Mouse (Mus musculus) heart, postnatal 0 days (tissue): ENCODE measurements at regions not wholly inside any gene's neighbourhood (a gene's known extent, or its start where the extent isn't known, plus 50 kb on each side); places are given as distances from the start of the nearest gene placed in this dataset.

ENCODE experiments used
- ATAC-seq: fragments of 200-750 bp; cut with Nextera tagmentation; 2 replicates; pipeline ENCODE4 v1.8.0; 2017; ENCODE audit warnings: low read depth, moderate number of reproducible peaks, moderate library complexity; ENCODE audit not compliant: insufficient read depth
- DNase-seq: peaks from one replicate; pipeline ENCODE4 v3.0.0-alpha.2; 2016; ENCODE audit warnings: low spot score
- H3K27ac ChIP-seq: fragments of 300-500 bp; sonication (generic); 2 replicates; pipeline ENCODE4 v1.5.1; 2014; ENCODE audit warnings: low read depth, mild to moderate bottlenecking
- H3K27me3 ChIP-seq: fragments of 300-500 bp; sonication (generic); 2 replicates; pipeline ENCODE4 v1.6.1; 2014; ENCODE audit warnings: low read length, mixed read lengths; ENCODE audit not compliant: control insufficient read depth, insufficient read depth
- H3K36me3 ChIP-seq: fragments of 300-500 bp; sonication (generic); replicated peaks from 2 replicates; pipeline ENCODE4 v1.6.1; 2014; ENCODE audit warnings: low read length, mixed read lengths; ENCODE audit not compliant: control insufficient read depth, insufficient read depth
- H3K4me1 ChIP-seq: fragments of 300-500 bp; sonication (generic); 2 replicates; pipeline ENCODE4 v1.6.1; 2014; ENCODE audit warnings: antibody characterized with exemption; ENCODE audit not compliant: control insufficient read depth, insufficient read depth
- H3K4me2 ChIP-seq: fragments of 300-500 bp; sonication (generic); 2 replicates; pipeline ENCODE4 v1.6.1; 2014; ENCODE audit warnings: low read depth, mild to moderate bottlenecking, low read length, moderate library complexity
- H3K4me3 ChIP-seq: fragments of 300-500 bp; sonication (generic); 2 replicates; pipeline ENCODE4 v1.5.1; 2014; ENCODE audit warnings: low read depth, low read length
- H3K9ac ChIP-seq: fragments of 300-500 bp; sonication (generic); replicated peaks from 2 replicates; pipeline ENCODE4 v1.6.1; 2014; ENCODE audit warnings: low read depth, low read length, mixed read lengths
- H3K9me3 ChIP-seq: fragments of 300-500 bp; sonication (generic); replicated peaks from 2 replicates; pipeline ENCODE4 v1.6.1; 2016; ENCODE audit warnings: low read length; ENCODE audit not compliant: control insufficient read depth
- CTCF ChIP-seq: IDR thresholded peaks from 2 replicates; pipeline ENCODE4 v1.5.1; 2016; ENCODE audit warnings: antibody characterized with exemption, control low read depth, low read depth
- EP300 ChIP-seq: IDR thresholded peaks from 2 replicates; pipeline ENCODE4 v1.6.1; 2016; ENCODE audit warnings: antibody characterized with exemption, low read depth
- WGBS: fragments of 180-500 bp; shearing (Covaris S2); extraction: QIAGEN DNeasy Blood & Tissue Kit; methylation state at CpG from one replicate; pipeline ENCODE4 v1.1.7; 2014; 5-methylcytosine and 5-hydroxymethylcytosine counted together

DNA sequence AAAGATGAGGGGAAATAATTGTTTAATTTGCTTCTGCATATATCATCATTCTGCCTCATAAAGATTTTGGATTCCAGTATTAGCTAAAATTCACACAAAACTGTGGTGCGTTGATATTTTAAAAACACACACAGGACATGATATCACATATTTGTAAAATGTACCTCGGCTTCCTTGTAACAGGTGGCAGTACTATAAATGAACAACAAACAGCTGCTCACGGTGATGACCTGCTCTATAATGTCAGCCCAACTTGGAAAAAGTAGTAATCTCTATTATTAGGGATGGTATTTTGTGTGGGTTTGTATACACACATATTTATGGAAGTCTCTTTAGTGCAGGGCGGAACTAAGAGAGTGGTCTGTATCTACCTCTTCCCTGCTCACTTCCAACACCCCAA lies 292.7 kb upstream of the Tnp1 start:
- Histone ChIP-seq H3K9me3 (no peaks in the 10 kb centered on the region), H3K4me2 (no peak overlapping the region), H3K4me1 (no peaks in the 10 kb centered on the region), H3K36me3 (no peaks in the 10 kb centered on the region), H3K27me3 (no peaks in the 10 kb centered on the region), H3K4me3 (no peak overlapping the region), H3K27ac (no peak overlapping the region), H3K9ac (no peak overlapping the region)
- WGBS: 88% methylated on average over 4 of the region's 4 CpGs
- ATAC-seq (no peak), DNase-seq (no peak)
- no peak for TF ChIP-seq EP300
- no peak for TF ChIP-seq CTCF

DNA sequence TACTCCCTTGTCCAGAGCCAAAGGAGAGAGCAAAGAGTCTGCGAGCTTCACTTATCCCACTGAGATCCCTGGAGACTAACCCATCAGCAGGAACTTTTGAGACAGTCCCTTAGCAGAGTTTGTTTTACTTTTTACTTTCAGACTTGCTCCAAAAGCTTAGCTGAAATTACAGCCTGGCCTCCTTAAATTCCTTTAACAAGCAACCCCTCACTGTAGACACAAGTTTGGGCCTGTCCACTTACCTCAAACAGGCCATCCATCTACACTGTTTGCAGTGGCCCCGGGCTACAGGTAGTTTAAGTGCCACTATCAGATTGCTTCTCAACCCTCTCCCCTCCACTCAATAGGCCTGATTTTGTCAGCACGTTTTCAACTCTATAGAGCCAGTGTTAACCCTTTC lies 291.5 kb upstream of the Tnp1 start:
- H3K27ac ChIP-seq: no peak overlapping the region
- no peak overlapping the region for H3K9ac ChIP-seq

DNA sequence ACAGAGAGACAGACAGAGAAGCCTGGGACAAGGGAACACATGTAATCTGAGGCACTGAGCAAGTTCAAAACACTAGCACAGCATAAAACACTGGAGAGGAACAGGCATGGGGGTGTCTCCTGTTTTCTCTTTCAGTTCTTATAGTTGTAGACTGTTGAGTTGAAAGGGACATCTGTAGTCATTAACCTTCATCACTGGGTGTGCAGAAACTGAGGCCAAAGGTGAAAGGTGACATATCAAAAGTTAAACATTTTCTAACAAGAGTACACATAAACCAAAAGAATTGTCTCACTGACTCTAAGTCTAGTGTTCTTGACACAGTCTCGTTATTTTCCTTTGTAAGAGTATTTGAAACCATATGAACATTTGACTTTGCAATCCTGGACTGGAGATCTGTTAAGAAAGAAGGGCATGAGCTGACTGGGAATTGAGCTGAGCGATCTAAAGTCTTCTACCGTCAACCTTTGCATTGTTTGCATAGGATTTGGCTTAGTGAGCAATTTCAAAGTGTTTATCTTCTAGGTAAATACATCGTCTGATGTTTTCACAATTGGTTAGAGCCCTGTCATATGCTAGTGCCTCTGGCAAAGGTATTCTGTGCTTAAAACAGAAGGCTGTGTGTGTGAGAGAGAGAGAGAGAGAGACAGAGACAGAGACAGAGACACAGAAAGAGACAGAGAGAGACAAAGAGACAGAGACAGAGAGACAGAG lies 284.4 kb upstream of the Tnp1 start:
- ATAC-seq (no peak), DNase-seq (no peak)
- H3K27ac ChIP-seq: no peak overlapping the region
- H3K36me3 ChIP-seq: no peaks in the 10 kb centered on the region
- TF ChIP-seq EP300: no peak
- TF ChIP-seq CTCF: no peak
- H3K4me1 ChIP-seq: no peaks in the 10 kb centered on the region
- WGBS: 67% methylated on average over 4 of the region's 4 CpGs
- no peak overlapping the region for H3K9ac ChIP-seq
- no peak overlapping the region for H3K4me3 ChIP-seq
- H3K4me2 ChIP-seq: no peak overlapping the region
- no peaks in the 10 kb centered on the region for H3K27me3 ChIP-seq
- no peaks in the 10 kb centered on the region for H3K9me3 ChIP-seq

More for the DNA sequence above, 291.5 kb upstream of the Tnp1 start:
- H3K27me3 ChIP-seq: no peaks in the 10 kb centered on the region
- no peaks in the 10 kb centered on the region for H3K9me3 ChIP-seq
- H3K4me1 ChIP-seq: no peaks in the 10 kb centered on the region
- TF ChIP-seq EP300 (no peak), CTCF (no peak)
- WGBS: 31% methylated on average over 3 of the region's 3 CpGs
- no peak overlapping the region for H3K4me2 ChIP-seq
- H3K36me3 ChIP-seq: no peaks in the 10 kb centered on the region
- no peak for DNase-seq
- no peak for ATAC-seq
- no peak overlapping the region for H3K4me3 ChIP-seq

DNA sequence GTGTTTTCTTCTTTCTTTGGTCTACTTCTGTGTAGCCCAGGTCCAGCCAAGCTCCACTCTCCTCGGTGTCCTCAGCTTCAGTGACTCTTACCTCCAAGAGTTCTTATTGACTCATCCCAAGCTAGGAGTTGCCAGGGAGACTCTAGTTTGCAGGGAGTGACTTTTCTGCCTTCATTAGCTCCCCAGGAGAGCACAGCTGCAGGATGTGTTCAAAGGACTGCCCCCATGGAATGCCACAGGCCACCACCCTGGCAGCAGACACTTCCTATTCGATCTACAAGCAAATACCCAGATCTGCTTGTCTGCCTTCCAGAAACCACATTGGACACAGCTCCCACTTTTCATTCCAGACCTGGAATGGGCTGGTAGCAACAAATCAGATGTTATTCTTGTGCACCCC lies 269.6 kb upstream of the Tnp1 start:
- Histone ChIP-seq H3K4me1 (no peaks in the 10 kb centered on the region), H3K4me3 (no peak overlapping the region), H3K9me3 (no peaks in the 10 kb centered on the region), H3K4me2 (no peak overlapping the region), H3K27me3 (no peaks in the 10 kb centered on the region), H3K9ac (no peak overlapping the region), H3K36me3 (no peaks in the 10 kb centered on the region), H3K27ac (no peak overlapping the region)
- TF ChIP-seq CTCF (no peak), EP300 (no peak)
- WGBS: 77% methylated on average over 2 of the region's 2 CpGs
- no peak for DNase-seq
- ATAC-seq: no peak

DNA sequence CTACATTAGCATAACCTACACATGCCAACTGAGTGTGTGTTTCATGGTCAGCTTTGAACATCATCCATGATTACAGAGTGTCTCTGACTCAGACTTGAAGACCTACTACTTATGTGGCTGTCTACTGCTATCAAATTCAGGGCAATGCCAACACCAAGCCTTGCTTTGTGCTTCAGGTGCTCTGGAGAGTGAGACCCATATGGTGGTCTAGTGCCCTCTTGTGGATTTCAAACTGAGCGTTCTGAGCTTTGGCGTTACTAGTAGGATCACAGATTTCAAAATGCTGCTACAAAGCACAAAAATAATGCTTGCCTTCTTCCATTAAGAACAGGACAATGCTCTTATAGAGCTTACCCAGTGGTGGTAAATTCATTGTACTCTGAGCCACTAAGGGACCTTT lies 258.8 kb upstream of the Tnp1 start:
- no peaks in the 10 kb centered on the region for H3K36me3 ChIP-seq
- TF ChIP-seq EP300 (no peak), CTCF (peak; percentile 76)
- H3K9me3 ChIP-seq: no peaks in the 10 kb centered on the region
- DNase-seq: peak; percentile 69
- H3K4me3 ChIP-seq: no peak overlapping the region
- peaks cover 11% of the 10 kb centered on the region; the same call in 1 of the 2 replicates for H3K4me1 ChIP-seq
- no peak overlapping the region for H3K4me2 ChIP-seq
- H3K27ac ChIP-seq: no peak overlapping the region
- no peaks in the 10 kb centered on the region for H3K27me3 ChIP-seq
- ATAC-seq: no peak
- WGBS: 19% methylated on average over 2 of the region's 2 CpGs
- H3K9ac ChIP-seq: no peak overlapping the region

DNA sequence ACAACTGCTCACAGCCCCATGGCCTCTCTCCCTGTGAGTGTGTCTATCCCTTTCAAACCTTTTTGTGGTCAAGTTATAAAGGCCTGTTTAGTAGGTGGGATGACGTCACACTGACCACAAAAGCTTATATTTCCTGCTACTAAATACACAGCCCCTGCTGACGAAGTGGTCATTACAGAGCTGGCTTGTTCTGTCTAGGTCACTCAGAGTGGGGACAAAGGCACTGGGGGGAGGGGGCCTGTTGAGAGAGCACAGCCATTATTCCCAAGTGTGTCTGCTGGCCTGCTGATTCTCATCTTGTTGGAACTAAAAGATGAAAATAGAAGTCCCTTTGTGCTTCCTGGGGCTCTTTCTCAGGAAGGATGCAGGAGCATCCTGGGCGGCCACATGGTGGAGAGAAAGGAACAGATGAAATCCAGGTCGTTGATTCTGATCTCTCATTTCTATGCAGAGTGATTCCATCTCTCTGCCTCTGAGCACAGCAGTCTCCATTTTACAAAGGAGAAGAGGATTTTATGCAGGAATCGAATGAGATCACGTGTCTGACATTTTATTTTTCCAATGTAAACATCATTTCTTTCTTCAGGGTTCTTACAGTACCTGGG lies 255.2 kb upstream of the Tnp1 start:
- DNase-seq: no peak
- Histone ChIP-seq H3K9me3 (no peaks in the 10 kb centered on the region), H3K4me3 (no peak overlapping the region), H3K4me2 (no peak overlapping the region), H3K27ac (no peak overlapping the region), H3K4me1 (peaks cover 20% of the 10 kb centered on the region), H3K27me3 (no peaks in the 10 kb centered on the region), H3K9ac (no peak overlapping the region), H3K36me3 (no peaks in the 10 kb centered on the region)
- ATAC-seq: no peak
- TF ChIP-seq EP300 (no peak), CTCF (no peak)
- WGBS: 64% methylated on average over 6 of the region's 6 CpGs
